Mouse (Mus musculus): ENCODE measurements around the gene Retreg2.

Retreg2 gene

DNA sequence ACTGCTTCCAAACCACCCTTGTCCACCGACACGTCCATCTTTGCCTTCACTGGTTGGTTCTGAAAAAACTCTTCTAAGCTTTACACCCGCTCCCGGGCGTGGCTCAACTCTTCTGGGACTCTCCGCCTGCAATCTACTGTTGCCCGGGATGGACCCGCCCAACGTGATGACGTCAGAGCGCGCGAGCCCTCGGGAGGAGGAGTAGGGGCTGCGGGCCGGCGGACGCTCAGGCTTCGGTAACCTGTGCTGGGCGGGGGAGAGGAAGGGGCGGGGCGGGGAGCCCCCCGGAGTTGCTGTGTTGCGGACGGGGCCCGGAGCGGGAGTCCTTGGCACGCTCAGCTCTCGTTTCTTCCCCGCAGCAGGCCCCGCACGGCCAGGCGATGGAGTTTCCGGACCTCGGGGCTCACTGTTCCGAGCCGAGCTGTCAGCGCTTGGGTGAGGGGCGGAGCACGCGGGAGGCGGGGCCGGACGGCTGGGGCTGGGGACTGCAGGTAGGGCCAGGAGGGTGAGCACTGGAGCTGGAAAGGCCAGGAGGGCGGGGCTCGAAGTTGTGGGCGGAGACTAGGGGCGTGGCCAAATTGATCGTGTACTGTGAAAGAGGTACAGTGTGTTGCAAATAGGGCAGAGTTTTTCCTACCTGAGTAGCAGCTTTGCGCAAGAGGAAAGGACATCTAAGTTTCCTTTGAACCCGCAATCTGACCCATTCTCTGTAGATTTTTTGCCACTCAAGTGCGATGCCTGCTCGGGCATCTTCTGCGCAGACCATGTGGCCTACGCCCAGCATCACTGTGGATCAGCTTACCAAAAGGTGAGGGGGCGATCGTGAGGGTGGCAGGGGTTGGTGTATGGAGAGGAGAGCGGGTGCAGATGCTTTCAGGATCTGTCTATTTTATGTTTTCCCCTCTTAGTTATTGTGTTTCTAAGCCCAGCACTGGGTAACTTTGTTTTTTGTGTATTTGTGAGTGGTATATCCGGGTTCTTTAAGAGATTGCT, 26.2 kb downstream of the Retreg2 start, which contains the start of gene Zfand2b:
Zfand2b (plus strand) TSS at position 175 of the 993 bp plus-strand sequence.
- peak; percentile 97 to 98 for DNase-seq

DNA sequence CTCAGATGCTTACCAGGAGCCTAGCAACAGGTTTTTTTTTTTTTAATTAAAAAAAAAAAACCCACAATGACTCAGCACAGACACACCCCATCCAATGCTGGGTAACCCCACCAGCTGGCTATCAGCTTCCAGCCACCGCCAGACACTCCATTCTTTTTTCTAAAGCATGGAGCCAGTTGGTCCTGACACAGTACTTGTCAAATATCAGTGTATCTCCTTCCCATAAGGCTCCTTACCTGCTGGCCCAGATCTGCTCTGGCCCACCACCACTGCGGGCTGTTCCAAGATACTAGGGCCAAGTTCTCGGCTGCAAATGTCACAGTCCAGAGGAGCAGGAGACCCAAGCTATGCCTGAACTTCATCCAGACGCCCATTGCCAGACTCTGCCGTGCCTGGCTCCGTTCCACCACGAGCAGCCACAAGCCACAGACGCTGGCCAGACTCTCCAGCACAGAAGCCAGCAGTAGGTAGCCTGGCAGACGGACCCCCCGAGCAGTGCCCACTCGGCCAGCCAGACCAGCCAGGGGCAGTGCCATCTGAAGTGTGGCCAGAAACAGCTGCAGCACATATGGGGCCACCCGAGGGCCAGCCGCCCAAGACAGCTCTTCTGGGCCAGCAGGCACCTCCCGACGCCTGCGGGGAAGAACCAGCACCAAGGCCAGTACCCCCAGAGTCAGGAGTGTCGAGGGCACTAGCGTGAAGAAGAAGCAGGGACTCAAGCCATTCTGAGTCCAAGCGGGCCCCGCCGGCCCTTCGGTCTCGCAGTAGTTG, 36.9 kb downstream of the Retreg2 start:
- peak; percentile 58 to 66 for DNase-seq

DNA sequence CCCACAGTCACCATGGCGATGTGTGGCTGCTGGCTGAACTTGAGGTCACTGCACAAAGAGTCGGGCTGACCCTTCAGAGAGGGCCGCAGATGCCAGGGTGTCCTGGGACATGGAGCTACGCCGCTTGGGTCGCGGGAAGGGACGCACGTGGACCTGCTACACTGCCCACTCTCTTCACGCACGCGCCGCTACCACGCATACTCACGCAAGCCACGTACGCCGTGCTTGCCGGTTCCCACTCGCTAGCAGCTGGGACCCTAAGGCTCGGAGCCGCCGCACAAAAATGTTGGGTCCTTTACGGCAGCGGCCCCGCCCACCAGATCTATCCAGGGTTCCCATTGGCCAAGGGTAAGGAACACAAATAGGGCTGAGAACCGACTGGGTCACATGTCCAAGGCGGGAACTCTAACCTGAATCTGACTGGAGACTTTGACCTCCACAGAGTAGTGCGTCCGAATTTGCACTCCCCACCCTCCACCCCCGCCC, 37.6 kb downstream of the Retreg2 start, which contains the start of gene Abcb6:
Abcb6 (minus strand) TSS at position 288 of the 486 bp plus-strand sequence.
- peak; percentile 82 to 87 for DNase-seq

DNA sequence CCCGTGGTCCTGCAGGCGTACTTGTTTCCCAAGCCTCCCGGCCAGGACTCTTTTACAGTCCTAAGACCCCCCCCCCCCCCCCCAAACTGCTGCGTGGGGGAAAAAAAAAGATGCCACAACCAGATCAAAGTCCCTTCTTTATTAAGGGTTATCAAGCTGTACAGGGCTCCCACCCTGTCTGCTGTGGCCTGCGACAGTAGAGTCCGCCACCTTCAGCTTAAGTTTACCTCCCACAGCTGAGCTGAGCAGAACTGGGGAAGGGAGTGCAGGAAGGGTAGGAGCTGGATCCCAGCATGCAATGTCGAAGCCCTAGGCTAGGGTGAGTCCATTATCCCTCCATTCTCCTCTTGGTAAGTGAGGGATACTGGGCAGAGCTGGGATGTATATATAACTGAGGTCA, 38.2 kb downstream of the Retreg2 start:
- DNase-seq = no peak

DNA sequence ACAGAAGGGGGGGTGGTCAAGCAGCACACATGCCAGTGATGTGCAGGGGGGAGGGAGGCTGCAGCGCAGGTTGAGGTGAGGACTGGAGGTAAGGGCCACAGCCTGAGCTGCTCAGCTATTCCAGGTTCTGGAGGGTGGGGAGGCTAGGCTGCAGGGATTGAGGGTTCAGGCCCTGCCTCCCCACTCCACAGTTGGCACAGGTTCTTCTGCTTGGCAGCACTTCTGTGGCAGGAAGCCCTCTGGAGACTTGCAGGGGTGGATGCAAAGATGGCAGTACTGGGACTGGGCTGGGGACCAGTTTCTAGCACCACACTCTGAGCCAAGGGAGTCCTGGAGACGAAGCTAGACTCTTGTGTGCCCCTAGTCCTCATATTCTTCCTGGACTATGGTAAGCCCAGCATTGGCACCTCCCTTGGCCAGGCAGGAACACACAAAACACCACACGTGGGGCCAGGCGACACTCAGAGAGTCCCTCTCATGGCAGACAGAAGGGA, 38.8 kb downstream of the Retreg2 start:
- DNase-seq = no peak

DNA sequence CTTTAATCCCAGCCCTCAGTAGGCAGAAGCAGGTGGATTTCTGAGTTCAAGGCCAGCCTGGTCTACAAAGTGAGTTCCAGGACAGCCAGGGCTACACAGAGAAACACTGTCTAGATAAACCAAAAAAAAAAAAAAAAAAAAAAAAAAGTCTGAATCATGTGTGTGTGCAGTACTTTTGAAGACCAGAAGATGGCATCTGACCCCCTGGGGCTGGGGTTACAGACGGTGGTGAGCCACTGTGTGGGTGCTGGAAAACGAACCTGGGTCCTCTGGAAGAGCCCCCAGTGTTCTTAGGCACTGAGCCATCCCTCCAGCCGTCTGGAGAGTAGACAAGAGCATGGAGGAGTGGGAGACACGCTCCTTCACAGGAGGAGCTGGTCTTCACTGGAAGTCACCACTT, 39.6 kb downstream of the Retreg2 start:
- DNase-seq = no peak

DNA sequence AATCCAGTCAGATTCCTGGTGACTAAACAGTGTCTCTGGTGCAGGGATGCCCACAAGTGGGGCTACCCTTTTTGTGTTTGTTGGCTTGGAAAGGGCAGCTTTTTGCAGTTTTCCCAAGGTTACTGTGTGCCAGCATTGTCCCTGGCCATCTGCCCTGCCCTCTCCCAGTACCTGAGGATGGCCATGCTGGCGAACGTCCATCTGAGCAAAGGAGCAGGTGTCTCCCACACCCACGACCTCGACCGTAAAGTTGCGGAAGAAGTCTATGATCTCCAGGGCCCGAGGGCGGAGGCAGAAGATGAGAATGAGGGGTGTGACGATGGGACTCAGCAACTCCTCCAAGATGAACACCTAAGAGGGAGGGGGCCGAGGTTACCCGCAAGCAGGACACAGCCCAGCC, 42.9 kb downstream of the Retreg2 start:
- peak; percentile 50 to 59 for DNase-seq

DNA sequence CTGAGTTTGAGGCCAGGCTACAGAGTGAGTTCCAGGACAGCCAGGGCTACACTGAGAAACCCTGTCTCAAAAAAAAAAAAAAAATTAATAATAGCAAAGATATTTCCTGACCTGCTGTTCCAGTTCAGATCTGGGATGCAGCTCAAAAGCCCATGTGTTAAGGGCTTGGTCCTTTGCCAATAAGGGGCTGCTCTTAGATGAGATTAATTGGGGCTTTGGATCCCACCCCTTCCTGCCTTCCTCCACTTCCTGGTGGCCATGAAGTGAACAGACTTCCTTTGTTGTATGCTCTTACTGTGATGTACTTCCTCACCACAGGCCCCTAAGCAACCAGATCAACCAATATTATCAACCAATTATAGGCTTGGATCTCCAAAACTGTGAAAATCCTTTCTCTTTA, 44.5 kb downstream of the Retreg2 start:
- DNase-seq = no peak

DNA sequence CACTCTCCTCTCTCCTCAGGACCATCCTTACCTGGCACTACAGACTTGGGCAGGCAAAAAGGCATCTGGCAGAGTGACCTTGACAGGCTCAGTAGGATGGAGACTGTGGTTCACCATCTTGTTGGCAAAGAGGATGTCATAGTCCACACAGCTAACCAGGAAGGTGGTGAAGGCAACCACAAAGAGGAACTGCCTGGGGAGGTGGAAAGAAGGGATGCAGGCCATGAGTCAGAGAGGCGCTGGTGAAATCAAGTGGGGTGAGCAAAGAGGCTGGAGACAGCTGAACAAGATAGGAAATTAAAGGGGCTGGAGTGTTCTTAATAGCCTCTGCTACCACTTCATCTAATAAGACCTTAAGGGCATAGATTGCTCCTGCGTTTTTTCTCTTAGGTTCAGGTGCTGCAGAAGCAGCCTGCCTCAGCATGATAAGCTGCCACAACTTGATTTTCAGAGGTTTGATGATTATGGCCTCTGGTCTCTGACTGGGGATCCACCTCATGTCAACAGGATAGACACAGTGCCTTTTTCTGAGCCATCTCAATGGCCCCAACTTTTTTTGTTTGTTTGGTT, 45.4 kb downstream of the Retreg2 start:
- DNase-seq = no peak

DNA sequence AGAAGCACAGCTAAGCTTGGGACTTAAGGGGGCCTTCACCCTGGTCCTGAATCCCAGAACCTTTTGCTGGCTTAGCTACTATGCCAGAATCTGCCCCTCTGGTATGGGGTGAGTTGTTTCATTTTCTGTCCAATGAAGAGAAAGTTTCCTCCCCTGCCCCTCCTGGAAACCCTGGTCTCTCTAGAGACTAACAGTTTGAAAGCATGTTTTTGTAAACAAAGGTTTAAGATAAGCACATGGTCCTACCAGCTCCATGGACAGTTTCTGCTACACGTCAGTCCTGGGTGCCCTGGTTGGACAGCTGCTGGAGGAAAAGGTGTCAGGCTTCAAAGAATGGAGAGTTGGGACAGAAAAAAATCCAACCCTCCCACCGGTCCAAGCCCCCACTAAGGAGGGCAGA, 48.0 kb downstream of the Retreg2 start:
- DNase-seq = no peak

DNA sequence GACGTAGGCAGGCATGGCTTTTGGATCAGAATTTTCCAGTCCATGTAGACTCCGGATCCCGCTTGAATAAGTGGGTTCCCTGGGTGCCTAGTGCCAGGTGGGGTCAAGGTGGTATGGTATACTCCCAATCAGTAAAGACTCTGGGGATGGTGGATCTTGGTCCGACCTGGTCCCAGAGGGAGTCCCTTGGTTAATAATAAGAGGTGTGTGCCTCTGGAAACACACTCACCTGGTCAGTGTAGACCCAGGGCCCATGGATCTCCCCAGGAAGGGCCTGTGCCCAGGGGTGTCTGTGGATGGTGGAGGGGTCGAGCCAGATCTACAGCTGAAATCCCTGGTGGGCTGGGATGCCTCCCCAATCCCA, 48.7 kb downstream of the Retreg2 start:
- no peak for DNase-seq

DNA sequence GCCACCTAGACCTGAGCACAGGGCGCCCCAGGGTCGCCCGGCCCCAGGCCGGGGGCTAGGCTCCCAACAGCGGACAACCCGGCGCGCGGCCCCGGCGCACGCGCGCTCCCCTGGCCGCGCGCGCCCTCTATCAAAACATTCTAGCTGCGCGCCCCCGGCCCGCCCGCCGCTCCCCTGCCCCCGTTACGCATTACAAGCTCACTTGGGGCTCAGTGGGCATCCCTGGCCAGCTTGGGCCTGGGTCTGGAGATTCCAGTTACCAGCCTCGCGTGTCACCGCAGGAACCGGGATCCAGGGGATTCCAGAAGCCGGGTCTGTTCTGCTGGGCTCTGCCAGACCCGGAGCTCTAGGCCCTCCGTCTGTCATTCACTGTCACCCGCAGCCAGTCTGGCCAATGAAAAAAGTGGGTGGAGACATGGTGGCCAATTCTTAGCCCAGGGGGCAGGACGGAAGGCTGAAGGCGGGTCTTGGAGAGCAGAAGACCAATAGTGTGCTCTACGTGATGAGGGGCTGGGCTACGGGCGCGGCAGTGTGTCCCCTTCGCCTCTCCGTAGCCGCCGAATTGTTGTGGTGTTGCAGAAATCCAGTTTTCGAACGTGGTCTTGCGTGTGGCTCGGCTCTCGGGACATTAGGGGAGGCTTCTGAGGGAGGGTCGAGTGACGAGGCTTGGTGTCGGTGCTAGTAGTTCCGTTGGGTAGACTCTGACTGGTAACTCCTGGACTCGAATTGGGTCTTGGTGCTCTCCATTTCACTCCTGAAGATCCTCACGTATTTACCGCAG, 49.2 kb downstream of the Retreg2 start, which contains the start of the genes Ankzf1 and Atg9a:
Ankzf1 (plus strand) TSS at position 530 of the 781 bp plus-strand sequence.
Atg9a (minus strand) TSS at position 575 of the 781 bp plus-strand sequence.
- DNase-seq = peak; percentile 92 to 98

DNA sequence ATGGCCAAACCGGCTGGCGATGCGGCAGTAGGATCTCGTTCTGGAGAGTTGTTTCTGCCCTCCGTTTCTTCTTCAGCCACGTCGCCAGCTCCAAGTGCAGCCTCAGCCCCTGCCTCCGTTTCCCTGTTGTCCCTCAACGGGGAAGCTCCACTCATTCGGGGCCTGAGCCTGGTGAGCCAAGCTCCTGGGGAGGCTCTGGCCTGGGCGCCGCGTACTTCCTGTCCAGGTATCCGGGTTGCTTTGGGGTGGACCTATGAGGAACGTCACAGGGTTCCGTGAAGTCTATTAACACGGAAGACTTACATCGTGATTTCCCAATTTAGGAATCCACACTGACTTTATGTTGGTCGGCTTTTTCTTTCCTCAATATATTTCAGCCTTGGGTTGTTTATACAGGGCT, 49.9 kb downstream of the Retreg2 start:
- DNase-seq = peak in 1 of 2 experiments; percentile 48
